Mouse (Mus musculus): ENCODE measurements around the gene Tfb2m. TPM values are rescaled to one million over a fixed set of nuclear protein-coding genes. Genes with fewer than 3 reads are reported as not detected.

Gene Tfb2m
- polyA plus RNA-seq, 1 experiment from 2014 or later: 27.0 TPM

DNA sequence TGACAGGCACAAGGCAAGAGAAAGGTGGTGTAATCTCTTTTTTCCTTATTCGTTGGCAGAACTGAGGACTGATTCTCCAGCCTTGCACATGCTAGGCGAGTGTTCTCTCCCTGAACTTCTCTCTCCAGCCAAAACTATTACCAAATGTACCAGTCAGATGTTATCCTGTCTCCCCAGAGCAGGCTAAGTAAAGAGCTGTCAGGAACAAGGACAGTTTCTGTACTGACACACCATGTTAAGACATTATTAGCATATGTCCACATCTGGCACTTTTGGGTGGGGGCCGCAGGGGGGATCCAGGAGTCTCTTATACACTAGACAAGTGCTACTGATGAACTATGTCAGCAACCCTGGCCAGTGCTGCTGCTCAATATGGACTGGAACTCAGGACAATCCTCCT is 10.9 kb upstream of the Tfb2m start:
- WGBS: 84% methylated on average over 3 of the region's 3 CpGs
- Histone ChIP-seq H3K36me3 (no peaks in the 10 kb centered on the region), H3K27ac (no peak overlapping the region), H3K4me2 (no peak overlapping the region), H3K4me1 (replicated peaks) (no peaks in the 10 kb centered on the region), H3K9me3 (no peaks in the 10 kb centered on the region), H3K27me3 (no peaks in the 10 kb centered on the region), H3K4me3 (replicated peaks) (no peak overlapping the region), H3K9ac (replicated peaks) (no peak overlapping the region)
- ATAC-seq (ENCODE audit: insufficient number of reproducible peaks, insufficient read depth, low FRiP score, low TSS enrichment, low read depth): no peak

DNA sequence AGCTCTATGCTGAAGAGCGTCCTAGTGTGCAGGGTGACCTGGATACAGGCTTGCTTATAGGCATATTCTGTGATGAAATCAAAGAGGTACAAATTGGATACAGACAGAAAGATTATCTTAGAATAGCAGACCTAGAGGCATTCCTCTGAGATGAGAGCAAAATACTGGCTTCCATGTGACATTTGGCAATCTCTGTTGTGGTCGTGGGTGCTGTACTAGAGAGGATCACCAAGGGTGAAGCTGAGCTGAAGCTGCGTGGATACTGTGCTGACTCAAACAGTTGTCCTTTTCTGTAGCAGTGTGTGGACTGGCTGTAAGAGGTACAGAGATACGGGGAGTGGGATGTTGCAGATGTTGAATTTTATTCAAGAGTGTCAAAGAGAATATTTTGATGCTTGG is 7.9 kb upstream of the Tfb2m start:
- no peak for ATAC-seq (ENCODE audit: insufficient number of reproducible peaks, insufficient read depth, low FRiP score, low TSS enrichment, low read depth)
- no peaks in the 10 kb centered on the region for H3K4me1 ChIP-seq (replicated peaks)
- H3K4me3 ChIP-seq (replicated peaks): no peak overlapping the region
- no peak overlapping the region for H3K4me2 ChIP-seq
- H3K27me3 ChIP-seq: no peaks in the 10 kb centered on the region
- no peaks in the 10 kb centered on the region for H3K36me3 ChIP-seq
- no peaks in the 10 kb centered on the region for H3K9me3 ChIP-seq
- 84% methylated on average over 4 of the region's 4 CpGs for WGBS
- H3K9ac ChIP-seq (replicated peaks): no peak overlapping the region
- no peak overlapping the region for H3K27ac ChIP-seq

DNA sequence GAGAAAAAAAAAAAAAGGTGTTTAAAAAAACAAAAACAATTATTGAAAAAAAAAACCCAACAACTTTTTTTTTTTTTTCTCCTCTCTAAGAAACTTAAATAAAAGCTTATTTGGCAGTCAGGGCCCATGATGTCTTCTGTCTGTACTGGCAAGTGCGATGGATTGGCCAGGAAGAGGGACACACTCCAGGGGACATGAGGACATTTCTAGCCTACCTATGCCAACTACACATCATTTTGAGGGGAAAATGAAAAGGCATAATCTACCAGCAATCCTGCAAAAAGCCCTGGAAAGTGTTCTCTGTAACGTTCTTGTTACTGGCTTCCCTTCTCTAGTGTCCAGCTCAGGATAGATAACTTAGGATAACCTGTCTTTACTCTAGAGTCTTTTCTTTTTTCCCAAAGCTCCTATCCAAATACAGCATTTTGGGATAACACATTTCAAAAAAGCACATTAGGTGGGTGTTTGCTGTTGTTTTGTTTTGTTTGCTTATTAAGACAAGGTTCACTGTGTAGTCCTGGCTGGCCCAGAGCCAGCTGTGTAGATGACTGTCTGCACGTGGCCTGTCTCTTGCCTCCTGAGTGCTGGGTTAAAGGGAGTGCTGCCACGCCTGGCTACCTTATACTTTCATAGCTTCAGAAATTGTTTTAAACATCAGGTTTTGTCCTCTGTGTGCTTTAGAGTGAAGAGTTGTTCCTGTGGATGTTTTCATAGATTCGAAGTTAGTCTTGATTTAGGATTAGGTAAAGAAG is 7.3 kb upstream of the Tfb2m start:
- WGBS: 87% methylated on average over 5 of the region's 5 CpGs
- Histone ChIP-seq H3K4me3 (replicated peaks) (no peak overlapping the region), H3K27ac (no peak overlapping the region), H3K36me3 (no peaks in the 10 kb centered on the region), H3K9ac (replicated peaks) (no peak overlapping the region), H3K4me2 (no peak overlapping the region), H3K27me3 (no peaks in the 10 kb centered on the region), H3K9me3 (no peaks in the 10 kb centered on the region), H3K4me1 (replicated peaks) (peaks cover under 1% of the 10 kb centered on the region; the same call in 1 of the 2 replicates)
- ATAC-seq (ENCODE audit: insufficient number of reproducible peaks, insufficient read depth, low FRiP score, low TSS enrichment, low read depth): no peak

DNA sequence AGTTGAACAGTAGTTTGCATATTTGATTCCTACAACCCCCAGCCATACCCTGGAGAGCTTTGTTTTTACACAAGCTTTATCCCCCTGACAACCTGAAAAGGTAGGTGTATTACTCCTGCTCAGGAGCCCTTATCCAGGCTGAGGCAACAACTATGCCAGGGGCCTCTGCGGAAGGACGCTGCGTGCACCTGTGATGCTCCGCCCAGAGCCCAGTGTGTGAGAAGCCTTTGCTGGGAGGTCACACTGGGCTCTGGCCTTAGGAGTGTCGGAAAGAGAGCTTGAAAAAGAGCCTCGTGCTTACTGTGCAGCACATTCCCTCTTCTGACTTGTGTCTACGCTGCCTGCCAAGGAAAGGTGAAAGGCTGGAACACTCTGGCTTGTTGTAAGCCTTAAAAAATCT is 6.7 kb upstream of the Tfb2m start:
- no peaks in the 10 kb centered on the region for H3K36me3 ChIP-seq

DNA sequence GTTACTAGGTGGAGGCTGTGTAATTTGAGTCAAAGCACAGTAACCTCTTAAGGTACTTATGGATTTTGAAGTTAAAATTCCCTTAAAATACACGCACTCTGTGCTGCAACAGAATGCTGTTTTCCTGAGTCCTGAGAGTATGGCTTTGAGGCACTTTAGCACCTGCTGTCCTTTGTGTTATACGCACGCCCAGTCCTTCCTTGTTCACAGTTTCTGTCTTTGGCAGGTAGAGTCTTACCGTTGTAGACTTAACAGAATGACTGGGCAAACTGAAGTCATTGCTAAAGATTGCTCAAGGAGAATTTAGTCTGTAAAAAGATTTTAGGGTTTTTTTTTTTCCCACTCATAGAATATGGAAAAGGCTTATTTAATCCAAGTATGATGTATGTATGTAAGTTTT is 5.9 kb upstream of the Tfb2m start:
- Histone ChIP-seq H3K27ac (no peak overlapping the region), H3K4me1 (replicated peaks) (peaks cover 12% of the 10 kb centered on the region), H3K9me3 (no peaks in the 10 kb centered on the region), H3K9ac (replicated peaks) (no peak overlapping the region), H3K4me3 (replicated peaks) (no peak overlapping the region), H3K27me3 (no peaks in the 10 kb centered on the region), H3K4me2 (no peak overlapping the region), H3K36me3 (no peaks in the 10 kb centered on the region)
- WGBS: 90% methylated on average over 4 of the region's 4 CpGs
- no peak for ATAC-seq (ENCODE audit: insufficient number of reproducible peaks, insufficient read depth, low FRiP score, low TSS enrichment, low read depth)

More for the DNA sequence above, 6.7 kb upstream of the Tfb2m start:
- Histone ChIP-seq H3K9me3 (no peaks in the 10 kb centered on the region), H3K27ac (no peak overlapping the region), H3K4me2 (no peak overlapping the region), H3K4me3 (replicated peaks) (no peak overlapping the region), H3K9ac (replicated peaks) (no peak overlapping the region), H3K4me1 (replicated peaks) (peaks cover 6% of the 10 kb centered on the region; the same call in 1 of the 2 replicates), H3K27me3 (no peaks in the 10 kb centered on the region)
- WGBS: 55% methylated on average over 7 of the region's 7 CpGs
- ATAC-seq (ENCODE audit: insufficient number of reproducible peaks, insufficient read depth, low FRiP score, low TSS enrichment, low read depth): no peak

DNA sequence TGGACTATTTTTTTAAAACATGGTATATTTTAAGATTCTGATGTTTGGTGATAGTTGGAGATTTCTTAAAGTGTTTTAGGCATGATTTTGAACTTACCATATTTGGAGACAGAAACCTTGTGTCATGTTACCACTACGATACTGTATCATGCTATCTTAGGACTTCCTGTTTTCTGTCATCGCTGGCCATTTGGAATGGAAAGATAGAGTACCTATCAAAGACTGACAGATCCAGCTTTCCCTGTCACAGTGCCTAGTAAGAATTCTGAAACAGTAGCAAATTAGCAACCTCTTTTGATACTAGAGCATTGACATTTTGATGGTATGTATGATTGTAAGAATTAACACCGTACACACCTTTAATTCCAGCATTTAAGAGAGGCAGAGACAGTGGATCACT is 5.3 kb upstream of the Tfb2m start:
- Histone ChIP-seq H3K4me3 (replicated peaks) (no peak overlapping the region), H3K9me3 (no peaks in the 10 kb centered on the region), H3K4me2 (no peak overlapping the region), H3K4me1 (replicated peaks) (peaks cover 12% of the 10 kb centered on the region), H3K9ac (replicated peaks) (no peak overlapping the region), H3K36me3 (no peaks in the 10 kb centered on the region), H3K27me3 (no peaks in the 10 kb centered on the region), H3K27ac (no peak overlapping the region)
- ATAC-seq (ENCODE audit: insufficient number of reproducible peaks, insufficient read depth, low FRiP score, low TSS enrichment, low read depth): no peak
- WGBS: 95% methylated on average over 3 of the region's 3 CpGs

DNA sequence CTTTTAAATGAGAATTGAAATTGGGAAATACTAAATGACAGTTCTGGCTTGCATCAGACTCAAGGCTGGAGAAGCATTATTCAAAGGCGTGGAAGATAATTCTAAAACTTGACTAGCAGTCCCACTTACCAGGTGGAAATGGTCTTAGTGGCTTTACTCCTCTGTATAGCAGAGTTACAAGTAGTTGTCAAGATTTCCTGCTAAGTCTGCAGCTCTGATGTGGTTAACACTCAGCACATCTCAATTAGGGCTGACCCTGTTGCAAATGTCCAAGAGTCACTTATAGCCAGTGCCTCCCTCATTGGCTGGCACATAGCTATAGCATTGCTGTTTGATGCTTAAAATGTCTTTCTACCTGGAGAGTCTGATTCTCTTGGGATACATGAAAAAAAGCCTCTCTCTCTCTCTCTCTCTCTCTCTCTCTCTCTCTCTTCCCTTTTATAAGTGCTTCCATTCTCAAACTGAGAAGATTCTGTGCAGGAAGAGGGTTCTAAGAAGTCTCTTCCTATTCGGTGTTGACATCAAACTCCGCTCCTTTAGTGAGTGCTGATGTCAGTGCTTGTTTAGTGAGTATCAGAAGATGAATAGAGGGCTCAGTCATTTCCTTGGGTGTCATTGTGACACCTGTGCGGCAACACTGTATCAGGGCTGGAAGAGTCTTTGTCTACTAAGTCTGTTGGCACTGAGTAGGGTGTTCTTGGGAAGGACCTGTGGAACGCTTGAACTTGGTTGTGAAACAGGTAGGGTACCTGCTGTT is 3.1 kb upstream of the Tfb2m start:
- no peak for ATAC-seq (ENCODE audit: insufficient number of reproducible peaks, insufficient read depth, low FRiP score, low TSS enrichment, low read depth)

DNA sequence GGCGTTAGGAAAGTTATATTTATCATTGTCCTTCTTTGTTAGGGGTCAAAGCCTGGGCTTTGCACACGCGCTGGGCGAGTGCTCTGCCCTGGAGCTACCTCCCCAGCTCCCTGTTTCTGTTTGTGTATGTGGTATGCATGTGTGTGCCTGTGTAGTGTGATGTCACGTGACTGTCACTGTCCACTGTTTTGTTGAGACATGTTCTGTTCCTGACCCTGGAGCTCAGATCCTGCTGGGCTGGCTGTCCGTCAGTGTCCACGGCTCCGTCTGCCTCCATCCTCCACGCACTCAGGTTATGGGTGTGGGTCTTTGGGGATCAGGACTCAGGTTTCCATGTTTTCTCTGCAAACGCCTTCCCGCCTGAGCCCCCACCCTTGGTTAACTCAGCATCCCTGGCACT is 2.2 kb upstream of the Tfb2m start:
- no peak for ATAC-seq (ENCODE audit: insufficient number of reproducible peaks, insufficient read depth, low FRiP score, low TSS enrichment, low read depth)
- no peaks in the 10 kb centered on the region for H3K27me3 ChIP-seq
- H3K9ac ChIP-seq (replicated peaks): no peak overlapping the region
- H3K9me3 ChIP-seq: no peaks in the 10 kb centered on the region
- no peak overlapping the region for H3K27ac ChIP-seq
- 75% methylated on average over 11 of the region's 11 CpGs for WGBS
- H3K4me3 ChIP-seq (replicated peaks): no peak overlapping the region
- H3K36me3 ChIP-seq: peaks cover 2% of the 10 kb centered on the region; the same call in 1 of the 2 replicates
- H3K4me1 ChIP-seq (replicated peaks): peaks cover 20% of the 10 kb centered on the region
- H3K4me2 ChIP-seq: no peak overlapping the region

More for the DNA sequence above, 3.1 kb upstream of the Tfb2m start:
- Histone ChIP-seq H3K4me3 (replicated peaks) (no peak overlapping the region), H3K9ac (replicated peaks) (no peak overlapping the region), H3K36me3 (no peaks in the 10 kb centered on the region), H3K9me3 (no peaks in the 10 kb centered on the region), H3K27ac (no peak overlapping the region), H3K4me1 (replicated peaks) (peaks cover 20% of the 10 kb centered on the region), H3K27me3 (no peaks in the 10 kb centered on the region), H3K4me2 (no peak overlapping the region)
- WGBS: 87% methylated on average over 5 of the region's 5 CpGs

DNA sequence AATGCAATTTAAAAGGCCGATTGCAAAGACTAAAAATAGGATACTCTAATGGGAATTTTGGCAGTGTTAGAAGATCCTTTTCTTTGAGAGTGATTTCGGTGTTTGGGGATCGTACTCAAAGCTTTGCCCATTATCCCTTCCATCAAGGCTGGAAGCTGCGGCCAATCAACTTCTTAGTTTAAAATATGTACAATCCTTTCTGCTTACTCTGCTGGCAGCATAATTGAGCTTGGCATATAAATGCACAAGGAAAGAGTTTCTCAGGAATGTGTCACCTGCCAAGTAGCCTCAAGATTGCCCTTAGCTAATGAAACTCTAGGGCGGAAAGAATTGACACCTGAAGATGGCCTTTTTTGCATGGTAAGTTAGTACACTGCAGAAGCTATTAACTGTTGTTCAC is 1.1 kb upstream of the Tfb2m start:
- Histone ChIP-seq H3K27me3 (no peaks in the 10 kb centered on the region), H3K4me1 (replicated peaks) (peaks cover 20% of the 10 kb centered on the region), H3K27ac (no peak overlapping the region), H3K4me2 (peak overlapping the region; percentile 65), H3K4me3 (replicated peaks) (peak overlapping the region; percentile 80), H3K9ac (replicated peaks) (peak overlapping the region; percentile 81), H3K9me3 (no peaks in the 10 kb centered on the region), H3K36me3 (peaks cover 4% of the 10 kb centered on the region; the same call in 1 of the 2 replicates)
- no peak for ATAC-seq (ENCODE audit: insufficient number of reproducible peaks, insufficient read depth, low FRiP score, low TSS enrichment, low read depth)
- WGBS: 16% methylated on average over 5 of the region's 5 CpGs

DNA sequence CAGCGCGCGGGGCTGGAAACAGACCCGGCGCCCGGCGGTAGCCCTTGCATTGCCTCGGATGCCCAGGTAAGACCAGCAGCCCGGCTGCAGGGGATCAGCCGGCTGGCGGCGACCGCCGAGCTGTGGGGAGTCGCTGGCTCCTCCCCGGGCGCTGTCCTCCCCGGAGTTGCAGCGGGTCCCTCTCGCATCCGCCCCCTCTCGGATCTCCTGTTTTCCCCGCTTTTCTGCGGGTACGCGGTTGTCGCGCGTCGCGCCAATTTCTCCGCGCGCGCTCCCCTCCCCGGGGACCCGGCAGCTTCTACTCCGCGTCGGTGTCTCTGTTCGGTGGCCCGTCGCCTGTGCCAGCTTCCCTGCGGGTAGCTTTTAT is 467 bp upstream of the Tfb2m start:
- H3K27ac ChIP-seq: peak overlapping the region; percentile 93
- peak overlapping the region; percentile 80 for H3K4me3 ChIP-seq (replicated peaks)
- no peaks in the 10 kb centered on the region for H3K9me3 ChIP-seq
- peak; percentile 86 for ATAC-seq (ENCODE audit: insufficient number of reproducible peaks, insufficient read depth, low FRiP score, low TSS enrichment, low read depth)
- peaks cover 20% of the 10 kb centered on the region for H3K4me1 ChIP-seq (replicated peaks)
- peak overlapping the region; percentile 65 for H3K4me2 ChIP-seq
- no peaks in the 10 kb centered on the region for H3K27me3 ChIP-seq
- under 1% methylated on average over 44 of the region's 44 CpGs for WGBS
- peak overlapping the region; percentile 81 for H3K9ac ChIP-seq (replicated peaks)
- peaks cover 5% of the 10 kb centered on the region; the same call in 1 of the 2 replicates for H3K36me3 ChIP-seq

DNA sequence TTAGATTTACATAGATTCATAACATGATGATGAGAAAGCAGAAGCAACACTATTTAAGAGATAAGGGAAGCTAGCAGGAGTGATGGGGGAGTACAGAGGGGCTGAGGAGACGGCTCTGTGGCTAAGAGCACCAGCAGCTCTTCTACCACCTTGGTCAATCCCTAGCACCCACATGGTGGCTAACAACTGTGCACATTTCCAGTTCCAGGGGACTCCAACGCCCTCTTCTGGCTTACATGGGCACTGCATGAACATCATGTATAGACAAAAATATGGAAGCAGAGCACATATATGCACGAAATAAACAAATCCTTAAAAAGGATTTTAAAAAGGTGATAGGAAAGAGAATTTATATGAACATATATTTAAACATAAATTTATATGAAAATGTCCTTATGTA is 4.6 kb downstream of the Tfb2m start:
- Histone ChIP-seq H3K4me3 (replicated peaks) (no peak overlapping the region), H3K4me2 (no peak overlapping the region), H3K9me3 (no peaks in the 10 kb centered on the region), H3K4me1 (replicated peaks) (peaks cover 18% of the 10 kb centered on the region), H3K9ac (replicated peaks) (no peak overlapping the region), H3K27ac (no peak overlapping the region), H3K36me3 (peaks cover 32% of the 10 kb centered on the region), H3K27me3 (no peaks in the 10 kb centered on the region)
- ATAC-seq (ENCODE audit: insufficient number of reproducible peaks, insufficient read depth, low FRiP score, low TSS enrichment, low read depth): no peak
- WGBS: 63% methylated on average over 3 of the region's 3 CpGs

Measured in limb, embryonic 12.5 days (tissue).